Mouse (Mus musculus): Measurements from ENCODE around the gene Cbx2. TPM values are rescaled to one million over a fixed set of nuclear protein-coding genes. Genes with fewer than 3 reads are reported as not detected.
A peak's percentile ranks its signal among the peaks of the same experiment; 100 is the strongest.

Cbx2 gene
- polyA plus RNA-seq, 1 experiment = 3.3 TPM

GRCm38 (mm10) chr11:119040600-119041324 is 18.0 kb downstream of the Cbx2 start, which contains the start of gene Cbx8:
Gene Cbx8, minus strand, starts transcription at chr11:119040969.
- peak; percentile 98 to 100 for DNase-seq (ENCODE audit: extremely low spot score in 1 of 2, low spot score in 1 of 2)

- DNase-seq (ENCODE audit: extremely low spot score in 1 of 2, low spot score in 1 of 2) = peak in 1 of 2 experiments; percentile 57
These were observed 18.6 kb downstream of the Cbx2 start for GRCm38 (mm10) chr11:119041325-119041716.

GRCm38 (mm10) chr11:119041750-119042465 is 19.1 kb downstream of the Cbx2 start:
- no peak for DNase-seq (ENCODE audit: extremely low spot score in 1 of 2, low spot score in 1 of 2)

GRCm38 (mm10) chr11:119042466-119043272 is 19.9 kb downstream of the Cbx2 start:
- no peak for DNase-seq (ENCODE audit: extremely low spot score in 1 of 2, low spot score in 1 of 2)

- no peak for DNase-seq (ENCODE audit: extremely low spot score in 1 of 2, low spot score in 1 of 2)
These were observed 20.4 kb downstream of the Cbx2 start for GRCm38 (mm10) chr11:119043273-119043540.

GRCm38 (mm10) chr11:119043761-119044550 is 21.2 kb downstream of the Cbx2 start:
- no peak for DNase-seq (ENCODE audit: extremely low spot score in 1 of 2, low spot score in 1 of 2)

- DNase-seq (ENCODE audit: extremely low spot score in 1 of 2, low spot score in 1 of 2) = no peak
These were observed 22.0 kb downstream of the Cbx2 start for GRCm38 (mm10) chr11:119044551-119045337.

- no peak for DNase-seq (ENCODE audit: extremely low spot score in 1 of 2, low spot score in 1 of 2)
These were observed 24.0 kb downstream of the Cbx2 start for GRCm38 (mm10) chr11:119046601-119047245.

GRCm38 (mm10) chr11:119047261-119048132 is 24.7 kb downstream of the Cbx2 start:
- no peak for DNase-seq (ENCODE audit: extremely low spot score in 1 of 2, low spot score in 1 of 2)

GRCm38 (mm10) chr11:119048133-119048510 is 25.4 kb downstream of the Cbx2 start:
- no peak for DNase-seq (ENCODE audit: extremely low spot score in 1 of 2, low spot score in 1 of 2)

- DNase-seq (ENCODE audit: extremely low spot score in 1 of 2, low spot score in 1 of 2) = no peak
These were observed 27.6 kb downstream of the Cbx2 start for GRCm38 (mm10) chr11:119050361-119050760.

GRCm38 (mm10) chr11:119051426-119051825 is 28.7 kb downstream of the Cbx2 start:
- no peak for DNase-seq (ENCODE audit: extremely low spot score in 1 of 2, low spot score in 1 of 2)

GRCm38 (mm10) chr11:119051927-119052660 is 29.3 kb downstream of the Cbx2 start:
- peak in 1 of 2 experiments; percentile 62 for DNase-seq (ENCODE audit: extremely low spot score in 1 of 2, low spot score in 1 of 2)

- DNase-seq (ENCODE audit: extremely low spot score in 1 of 2, low spot score in 1 of 2) = no peak
These were observed 30.0 kb downstream of the Cbx2 start for GRCm38 (mm10) chr11:119052661-119053256.

GRCm38 (mm10) chr11:119053257-119053670 is 30.5 kb downstream of the Cbx2 start:
- DNase-seq (ENCODE audit: extremely low spot score in 1 of 2, low spot score in 1 of 2) = peak; percentile 69 to 79

GRCm38 (mm10) chr11:119053738-119054350 is 31.1 kb downstream of the Cbx2 start:
- no peak for DNase-seq (ENCODE audit: extremely low spot score in 1 of 2, low spot score in 1 of 2)
